Mouse (Mus musculus) CD4-positive helper T cell, adult 2 months (primary cell): Measurements from ENCODE around the gene Il11ra1.
"Not testable (repeated sequence)": the region's sequence is repeated elsewhere in the genome, so short reads cannot be mapped to it uniquely, and the experiment has no call there.

Experiments used
- DNase-seq: peaks from one replicate; pipeline ENCODE4 v3.0.0-alpha.2; 2012; ENCODE audit warnings: low read depth, missing footprints, low spot score

The Il11ra1 gene

DNA sequence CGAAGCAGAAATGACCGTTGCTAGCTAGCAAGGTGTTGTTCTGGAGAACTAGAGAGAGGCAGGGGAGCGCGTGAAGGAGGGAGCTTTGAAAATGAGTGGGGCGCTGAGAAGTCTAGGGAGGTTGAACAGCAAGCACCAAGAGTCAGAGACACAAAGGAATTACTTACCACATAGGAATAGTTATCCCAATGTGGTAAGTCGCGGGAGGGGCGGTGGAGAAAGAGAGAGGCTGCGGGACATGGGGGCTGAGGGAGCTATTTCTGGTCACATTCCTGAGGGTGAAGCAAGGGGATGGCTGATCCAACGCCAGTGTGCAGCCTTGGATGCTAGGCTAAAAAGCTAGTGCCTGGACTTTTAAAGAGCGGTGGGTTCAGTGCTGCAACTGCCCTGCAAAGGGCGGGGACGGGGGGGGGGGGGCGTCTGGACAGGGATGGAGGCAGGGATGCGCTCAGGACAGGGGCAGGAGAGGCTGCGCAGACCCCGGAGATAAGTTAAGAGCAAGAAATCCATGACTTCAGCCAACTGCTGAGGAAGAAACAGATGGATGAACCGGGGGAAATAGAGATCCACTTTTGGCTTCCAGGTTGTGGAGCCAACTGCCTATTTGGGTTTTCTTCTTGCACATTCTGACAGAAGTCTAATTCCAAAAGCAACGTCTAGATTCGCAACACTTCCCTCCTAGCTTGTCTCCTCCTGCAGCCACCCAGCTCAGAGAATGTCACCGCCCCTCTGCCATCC lies 82.1 kb downstream of the Il11ra1 start:
- not testable (repeated sequence) for DNase-seq

- DNase-seq: not testable (repeated sequence)
Measured at GRCm38 (mm10) chr4:41782711-41783110, 82.9 kb downstream of the Il11ra1 start.

GRCm38 (mm10) chr4:41783197-41783596 lies 83.4 kb downstream of the Il11ra1 start:
- DNase-seq: not testable (repeated sequence)
